Mouse (Mus musculus): ENCODE results near the gene Cep85l. TPM values are rescaled to one million over a fixed set of nuclear protein-coding genes. Genes with fewer than 3 reads are reported as not detected.

The Cep85l gene
- total and polyA plus RNA-seq, 2 experiments: 3.9 to 30.8 TPM

- no peak for TF ChIP-seq CTCF (IDR thresholded peaks at IDR 0.05; ENCODE audit: low read depth, low read length)
- TF ChIP-seq POLR2A (IDR thresholded peaks at IDR 0.05; ENCODE audit: extremely low read depth, insufficient read depth, low read length): no peak
- H3K79me2 ChIP-seq (ENCODE audit: control insufficient read depth, insufficient read depth, low read length): peaks cover 17% of the 10 kb centered on the region; the same call in 1 of the 2 replicates
- no peak for DNase-seq (ENCODE audit: extremely low read depth, low read depth, low spot score)
- no peak within 1 kb of the TSS for H3K4me3 ChIP-seq (ENCODE audit: insufficient read depth, low read depth, low read length)
- no peak within 1 kb of the TSS for H3K9ac ChIP-seq (ENCODE audit: low read depth, low read length)
- H3K27ac ChIP-seq (replicated peaks; ENCODE audit: insufficient read depth, low read depth, low read length): no peak within 1 kb of the TSS
- peaks cover 4% of the 10 kb centered on the region for H3K4me1 ChIP-seq (ENCODE audit: control insufficient read depth, insufficient read depth, low read length)
- WGBS: 80% methylated on average over 6 of the region's 6 CpGs
- peaks cover 3% of the 10 kb centered on the region for H3K36me3 ChIP-seq (ENCODE audit: control insufficient read depth, insufficient read depth, low read length)
- H3K27me3 ChIP-seq (ENCODE audit: control insufficient read depth, insufficient read depth, low read length): no peaks in the 10 kb centered on the region
Observed at GRCm38 (mm10) chr10:53337162-53337923, 42.4 kb downstream of the Cep85l start, which contains the start of gene Pln. Pln (plus strand) TSS chr10:53337667.

- no peak for DNase-seq (ENCODE audit: extremely low read depth, low read depth, low spot score)
- Histone ChIP-seq H3K27me3 (ENCODE audit: control insufficient read depth, insufficient read depth, low read length) (no peaks in the 10 kb centered on the region), H3K9ac (ENCODE audit: low read depth, low read length) (no peak overlapping the region), H3K36me3 (ENCODE audit: control insufficient read depth, insufficient read depth, low read length) (peaks cover 3% of the 10 kb centered on the region), H3K4me3 (ENCODE audit: insufficient read depth, low read depth, low read length) (no peak overlapping the region), H3K27ac (replicated peaks; ENCODE audit: insufficient read depth, low read depth, low read length) (no peak overlapping the region), H3K4me1 (ENCODE audit: control insufficient read depth, insufficient read depth, low read length) (peaks cover 4% of the 10 kb centered on the region), H3K79me2 (ENCODE audit: control insufficient read depth, insufficient read depth, low read length) (peaks cover 8% of the 10 kb centered on the region; the same call in 1 of the 2 replicates)
- TF ChIP-seq POLR2A (IDR thresholded peaks at IDR 0.05; ENCODE audit: extremely low read depth, insufficient read depth, low read length): no peak
- no peak for TF ChIP-seq CTCF (IDR thresholded peaks at IDR 0.05; ENCODE audit: low read depth, low read length)
- 91% methylated on average over 3 of the region's 3 CpGs for WGBS
Observed at GRCm38 (mm10) chr10:53335974-53336373, 43.8 kb downstream of the Cep85l start.

GRCm38 (mm10) chr10:53335266-53335665 lies 44.5 kb downstream of the Cep85l start:
- DNase-seq (ENCODE audit: extremely low read depth, low read depth, low spot score): no peak
- Histone ChIP-seq H3K9ac (ENCODE audit: low read depth, low read length) (no peak overlapping the region), H3K4me3 (ENCODE audit: insufficient read depth, low read depth, low read length) (no peak overlapping the region), H3K79me2 (ENCODE audit: control insufficient read depth, insufficient read depth, low read length) (peaks cover 9% of the 10 kb centered on the region; the same call in 1 of the 2 replicates), H3K27ac (replicated peaks; ENCODE audit: insufficient read depth, low read depth, low read length) (no peak overlapping the region), H3K27me3 (ENCODE audit: control insufficient read depth, insufficient read depth, low read length) (no peaks in the 10 kb centered on the region), H3K36me3 (ENCODE audit: control insufficient read depth, insufficient read depth, low read length) (peaks cover 2% of the 10 kb centered on the region), H3K4me1 (ENCODE audit: control insufficient read depth, insufficient read depth, low read length) (peaks cover 4% of the 10 kb centered on the region)
- no peak for TF ChIP-seq POLR2A (IDR thresholded peaks at IDR 0.05; ENCODE audit: extremely low read depth, insufficient read depth, low read length)
- no peak for TF ChIP-seq CTCF (IDR thresholded peaks at IDR 0.05; ENCODE audit: low read depth, low read length)
- WGBS: 61% methylated on average over 2 of the region's 2 CpGs

- no peak overlapping the region for H3K4me3 ChIP-seq (ENCODE audit: insufficient read depth, low read depth, low read length)
- peaks cover 14% of the 10 kb centered on the region; the same call in 1 of the 2 replicates for H3K79me2 ChIP-seq (ENCODE audit: control insufficient read depth, insufficient read depth, low read length)
- DNase-seq (ENCODE audit: extremely low read depth, low read depth, low spot score): peak; percentile 39
- peaks cover 5% of the 10 kb centered on the region for H3K4me1 ChIP-seq (ENCODE audit: control insufficient read depth, insufficient read depth, low read length)
- WGBS: 48% methylated on average over 2 of the region's 2 CpGs
- H3K9ac ChIP-seq (ENCODE audit: low read depth, low read length): no peak overlapping the region
- H3K36me3 ChIP-seq (ENCODE audit: control insufficient read depth, insufficient read depth, low read length): peaks cover 2% of the 10 kb centered on the region
- TF ChIP-seq POLR2A (IDR thresholded peaks at IDR 0.05; ENCODE audit: extremely low read depth, insufficient read depth, low read length) (no peak), CTCF (IDR thresholded peaks at IDR 0.05; ENCODE audit: low read depth, low read length) (no peak)
- no peak overlapping the region for H3K27ac ChIP-seq (replicated peaks; ENCODE audit: insufficient read depth, low read depth, low read length)
- no peaks in the 10 kb centered on the region for H3K27me3 ChIP-seq (ENCODE audit: control insufficient read depth, insufficient read depth, low read length)
Observed at GRCm38 (mm10) chr10:53332752-53333151, 47.0 kb downstream of the Cep85l start.

GRCm38 (mm10) chr10:53329257-53329656 lies 50.5 kb downstream of the Cep85l start:
- no peak for TF ChIP-seq CTCF (IDR thresholded peaks at IDR 0.05; ENCODE audit: low read depth, low read length)
- TF ChIP-seq POLR2A (IDR thresholded peaks at IDR 0.05; ENCODE audit: extremely low read depth, insufficient read depth, low read length): no peak
- H3K27ac ChIP-seq (replicated peaks; ENCODE audit: insufficient read depth, low read depth, low read length): no peak overlapping the region
- no peak overlapping the region for H3K9ac ChIP-seq (ENCODE audit: low read depth, low read length)
- H3K4me1 ChIP-seq (ENCODE audit: control insufficient read depth, insufficient read depth, low read length): peaks cover 8% of the 10 kb centered on the region
- no peak for DNase-seq (ENCODE audit: extremely low read depth, low read depth, low spot score)
- H3K4me3 ChIP-seq (ENCODE audit: insufficient read depth, low read depth, low read length): no peak overlapping the region
- no peaks in the 10 kb centered on the region for H3K27me3 ChIP-seq (ENCODE audit: control insufficient read depth, insufficient read depth, low read length)
- H3K79me2 ChIP-seq (ENCODE audit: control insufficient read depth, insufficient read depth, low read length): peaks cover 16% of the 10 kb centered on the region; the same call in 1 of the 2 replicates
- no peaks in the 10 kb centered on the region; the same call in 1 of the 2 replicates for H3K36me3 ChIP-seq (ENCODE audit: control insufficient read depth, insufficient read depth, low read length)
- WGBS: 46% methylated on average over 3 of the region's 3 CpGs

DNA sequence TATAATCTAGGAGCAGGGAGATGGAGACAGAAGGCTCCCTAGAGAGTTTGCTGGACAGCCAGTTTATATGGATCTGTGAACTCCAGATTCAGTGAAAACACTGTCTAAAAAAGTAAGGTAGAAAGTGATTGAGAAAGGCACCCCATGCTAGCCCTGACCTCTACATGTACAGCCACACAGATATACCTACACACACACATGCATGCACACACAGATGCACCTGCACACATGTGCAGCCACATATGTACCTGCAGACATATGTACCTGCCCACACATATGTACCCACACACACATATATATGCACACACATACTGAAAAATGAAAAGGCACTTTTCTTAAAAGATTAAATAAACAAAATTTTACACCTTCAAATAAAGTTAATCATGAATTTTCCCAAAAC lies 53.4 kb downstream of the Cep85l start:
- Histone ChIP-seq H3K27me3 (ENCODE audit: control insufficient read depth, insufficient read depth, low read length) (no peaks in the 10 kb centered on the region), H3K27ac (replicated peaks; ENCODE audit: insufficient read depth, low read depth, low read length) (no peak overlapping the region), H3K36me3 (ENCODE audit: control insufficient read depth, insufficient read depth, low read length) (peaks cover 1% of the 10 kb centered on the region; the same call in 1 of the 2 replicates), H3K4me1 (ENCODE audit: control insufficient read depth, insufficient read depth, low read length) (peaks cover 12% of the 10 kb centered on the region), H3K79me2 (ENCODE audit: control insufficient read depth, insufficient read depth, low read length) (peaks cover 20% of the 10 kb centered on the region; the same call in 1 of the 2 replicates), H3K9ac (ENCODE audit: low read depth, low read length) (no peak overlapping the region), H3K4me3 (ENCODE audit: insufficient read depth, low read depth, low read length) (no peak overlapping the region)
- TF ChIP-seq POLR2A (IDR thresholded peaks at IDR 0.05; ENCODE audit: extremely low read depth, insufficient read depth, low read length) (no peak), CTCF (IDR thresholded peaks at IDR 0.05; ENCODE audit: low read depth, low read length) (no peak)
- no peak for DNase-seq (ENCODE audit: extremely low read depth, low read depth, low spot score)

Measured in liver, adult 2 months (tissue).